Mouse (Mus musculus) embryo, embryonic 10 days (tissue): ENCODE measurements at regions not wholly inside any gene's neighbourhood (a gene's known extent, or its start where the extent isn't known, plus 50 kb on each side); places are given as distances from the start of the nearest gene placed in this dataset.

ENCODE experiments used
- DNase-seq: peaks from one replicate; pipeline ENCODE4 v3.0.0-alpha.2; 2015; ENCODE audit warnings: low spot score

DNA sequence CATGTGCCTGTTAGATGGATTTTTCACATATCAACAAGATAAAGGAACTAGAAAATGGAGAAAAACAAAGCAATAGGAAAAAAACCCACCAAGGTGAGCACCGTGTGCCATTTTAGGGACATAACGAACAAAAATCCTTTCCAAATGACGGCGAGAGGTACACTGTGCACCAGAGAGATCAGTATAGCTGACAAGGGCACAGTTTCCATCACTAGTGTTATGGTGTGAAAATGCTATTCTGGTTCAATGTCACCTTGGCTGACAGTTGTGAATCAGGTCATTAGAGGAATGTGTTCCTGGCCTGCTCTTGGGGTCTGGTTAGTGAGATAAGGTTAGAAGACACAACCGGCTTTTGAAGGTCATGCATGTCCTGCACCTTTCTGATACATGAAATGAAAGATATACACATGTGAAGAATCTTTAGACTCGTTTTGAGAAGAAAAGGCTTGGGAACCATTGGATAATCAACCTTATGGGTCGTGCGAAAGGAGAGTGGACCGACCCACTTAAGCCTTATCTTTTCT, 76.5 kb upstream of the P2ry1 start:
- DNase-seq, result no peak

DNA sequence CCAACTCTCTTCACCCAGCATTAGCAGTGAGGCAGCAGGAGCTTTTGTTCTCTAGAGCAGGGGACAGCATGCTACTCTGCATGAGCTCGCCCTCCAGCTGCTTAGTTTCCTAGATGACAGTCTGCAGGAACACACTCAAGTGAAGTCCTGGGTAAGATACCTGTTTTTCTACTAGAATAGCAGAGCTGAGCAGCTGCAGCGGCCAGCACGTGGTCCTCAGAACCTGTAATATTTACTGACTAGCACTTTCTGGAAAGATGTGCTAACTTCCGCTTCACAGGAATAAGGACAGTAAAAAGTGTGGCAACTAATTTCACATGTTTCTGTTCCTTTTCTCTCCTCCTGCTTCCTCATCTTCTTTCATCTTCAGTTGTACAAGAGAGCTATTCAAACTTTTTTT, 73.7 kb upstream of the P2ry1 start:
- DNase-seq, result no peak

DNA sequence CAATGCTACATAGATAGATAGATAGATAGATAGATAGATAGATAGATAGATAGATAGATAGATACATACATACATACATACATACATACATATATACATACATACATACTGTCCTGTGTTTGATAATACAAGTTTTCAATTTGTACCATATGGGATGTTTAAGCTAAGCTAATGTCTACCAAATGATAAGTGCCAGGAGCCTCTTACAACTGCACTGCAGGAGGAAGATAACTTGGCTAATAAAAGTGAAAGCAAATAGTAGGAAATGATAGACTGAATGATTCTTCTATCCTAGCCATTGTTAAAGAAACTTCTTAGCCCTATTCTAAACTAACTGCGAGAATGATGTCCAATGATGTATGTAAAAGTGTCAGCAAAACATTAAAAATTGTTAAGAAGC, 68.1 kb upstream of the P2ry1 start:
- DNase-seq, result no peak

DNA sequence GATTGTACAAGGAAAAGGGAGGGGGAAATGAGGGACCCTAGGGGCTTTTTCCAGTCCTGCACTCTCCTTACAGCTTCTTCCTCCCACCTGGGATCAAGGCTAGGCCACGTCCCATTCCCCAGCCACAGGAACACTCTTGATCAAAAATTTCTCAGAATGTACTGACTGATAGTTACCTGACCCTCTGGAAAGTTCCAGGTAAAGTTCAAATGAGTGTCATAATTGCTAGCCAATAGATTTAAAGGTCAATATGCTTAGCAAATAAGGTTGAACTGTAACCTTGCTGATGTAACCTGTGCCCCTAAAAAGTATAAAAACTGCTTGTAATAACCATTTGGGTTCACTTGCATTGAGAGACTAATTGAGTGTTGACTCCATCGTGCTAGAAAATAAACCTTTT, 61.1 kb upstream of the P2ry1 start:
- DNase-seq, result no peak

DNA sequence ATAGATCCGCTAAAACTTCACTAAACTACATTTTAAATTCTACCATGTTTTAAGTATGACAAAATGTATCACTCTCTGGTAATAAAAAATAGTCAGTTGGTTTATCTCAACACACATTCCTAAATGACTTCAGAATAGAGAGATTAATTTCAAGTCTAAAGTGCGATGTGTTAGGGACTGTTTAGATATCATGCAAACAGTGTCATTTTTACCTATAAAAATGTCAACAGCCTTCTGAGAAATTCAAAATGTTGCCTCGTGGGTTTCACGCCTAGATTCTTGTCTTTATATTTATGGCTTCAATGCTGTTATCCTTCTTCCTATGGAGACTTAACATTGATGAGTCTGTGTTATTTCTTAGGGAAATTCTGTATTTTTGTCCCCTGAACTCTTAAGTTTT, 53.7 kb upstream of the P2ry1 start:
- DNase-seq, result no peak
